Mouse (Mus musculus) hematopoietic stem cell, adult 5-6 weeks (primary cell): Measurements from ENCODE around the gene Prss50. TPM values are rescaled to one million over a fixed set of nuclear protein-coding genes. Genes with fewer than 3 reads are reported as not detected.

Experiments
- ATAC-seq, 2 experiments: fragments of 125-278 bp in 1 of 2; replicated peaks in 1 of 2; 2 replicates each; pipeline ENCODE4 v1.8.0; 2016 to 2017; ENCODE audit warnings: inconsistent platforms in 2 of 2, mild to moderate bottlenecking in 2 of 2, moderate number of reproducible peaks in 2 of 2, low read depth in 1 of 2, moderate TSS enrichment in 1 of 2; ENCODE audit not compliant: low FRiP score in 2 of 2, poor library complexity in 2 of 2, severe bottlenecking in 2 of 2, insufficient read depth in 1 of 2, low TSS enrichment in 1 of 2
- total RNA-seq: library from RNA; stranded (forward); fragments of 172-1452, 232-1000 nt; gene quantifications from 2 replicates; pipeline ENCODE4 v1.2.3, GENCODE M21; 2017

The Prss50 gene
- total RNA-seq, 1 experiment from 2014 or later, result not detected

DNA sequence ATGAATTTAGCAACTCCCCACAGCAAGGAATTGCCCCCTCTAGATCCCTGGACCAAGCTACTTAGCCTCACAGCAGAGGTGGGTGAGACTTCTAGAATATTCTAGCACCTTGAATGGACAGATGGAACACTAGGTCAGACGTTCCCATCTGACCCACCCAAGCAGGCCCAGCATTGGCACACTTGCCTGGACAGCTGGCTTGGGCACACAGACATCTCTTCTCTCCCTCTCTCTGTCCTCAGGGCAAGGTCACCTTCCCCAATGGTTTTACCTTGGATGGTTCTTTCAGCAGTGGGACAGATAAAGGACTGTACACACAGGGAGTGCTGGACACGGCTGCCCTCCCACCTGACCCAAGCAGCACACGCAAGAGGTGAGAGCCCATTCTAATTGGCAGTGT is 34.8 kb downstream of the Prss50 start:
- ATAC-seq, result no peak

DNA sequence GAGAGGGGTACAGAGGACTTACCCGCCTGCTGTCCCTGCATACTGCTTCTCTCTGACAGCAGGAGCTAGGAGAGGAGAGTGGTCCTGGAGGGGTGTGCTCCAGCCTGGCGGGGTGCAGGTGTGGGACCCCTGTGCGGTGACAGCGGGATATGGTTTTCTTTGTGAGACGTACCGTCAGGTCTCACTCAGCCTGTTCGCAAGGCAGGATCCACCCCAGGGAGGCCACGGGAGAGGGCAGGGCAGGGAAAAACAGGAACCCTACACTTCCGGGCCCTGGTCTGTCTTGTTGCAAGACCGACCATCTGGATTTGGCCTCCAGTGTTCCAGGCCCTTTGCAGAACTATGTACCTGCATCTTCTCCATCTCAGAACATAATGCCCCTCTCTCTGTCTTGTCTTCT is 35.7 kb downstream of the Prss50 start:
- no peak for ATAC-seq

DNA sequence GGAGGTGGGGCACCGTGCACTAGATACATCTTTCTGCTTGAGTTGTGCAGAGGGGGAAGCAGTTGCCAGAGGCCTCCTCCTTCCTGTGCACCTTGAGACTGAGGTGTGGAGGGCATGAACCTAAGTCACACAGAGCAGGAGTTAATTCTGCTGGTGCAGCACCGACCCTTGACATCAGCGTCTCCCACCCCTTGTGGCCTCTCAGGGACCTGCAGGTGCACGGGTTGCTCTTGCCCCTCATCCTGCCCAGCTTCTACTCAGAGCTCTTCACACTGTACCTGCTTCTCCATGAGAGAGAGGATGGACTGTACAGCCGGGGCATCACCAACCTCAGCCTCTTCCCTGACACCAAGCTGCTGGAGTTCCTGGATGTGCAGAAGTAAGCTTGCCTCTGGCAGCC is 37.7 kb downstream of the Prss50 start:
- ATAC-seq, result no peak

DNA sequence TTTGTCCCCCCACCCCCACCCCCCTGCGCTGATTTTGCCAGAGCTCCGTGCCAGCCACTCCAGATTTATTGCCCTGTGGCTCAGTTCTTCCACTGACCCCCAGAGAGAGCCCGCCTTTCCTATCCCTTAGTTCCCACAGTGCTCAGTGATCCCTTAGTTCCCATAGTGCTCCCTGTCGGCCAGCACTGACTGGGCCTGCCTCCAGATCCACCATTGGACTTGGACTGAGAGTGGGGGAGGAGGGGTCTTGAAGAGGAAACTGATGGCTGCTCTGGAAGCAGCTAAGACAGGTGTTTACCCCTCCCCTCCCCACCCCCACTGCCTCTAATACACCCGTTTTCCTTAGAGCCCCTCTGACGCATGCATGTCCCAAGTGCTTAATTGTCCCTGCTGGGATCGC is 38.2 kb downstream of the Prss50 start:
- no peak for ATAC-seq

DNA sequence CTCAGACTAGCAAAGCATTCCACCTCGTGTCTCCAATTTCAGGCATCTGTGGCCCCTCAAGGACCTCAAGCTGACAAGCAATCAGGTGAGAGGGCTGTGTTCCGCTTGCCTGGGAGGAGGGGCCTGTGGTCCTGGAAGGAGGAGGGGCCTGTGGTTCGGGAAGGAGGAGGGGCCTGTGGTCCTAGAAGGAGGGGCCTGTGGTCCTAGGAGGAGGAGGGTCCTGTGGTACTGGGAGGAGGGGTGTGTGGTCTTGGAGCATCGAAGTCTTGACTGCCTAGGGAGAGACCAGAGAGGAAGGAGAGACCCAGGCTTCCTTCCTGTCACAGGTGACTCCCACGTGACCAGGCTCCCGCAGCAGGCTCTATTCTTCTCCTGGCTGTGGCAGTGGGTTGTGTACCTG is 38.8 kb downstream of the Prss50 start:
- ATAC-seq, result peak; percentile 80 to 82

DNA sequence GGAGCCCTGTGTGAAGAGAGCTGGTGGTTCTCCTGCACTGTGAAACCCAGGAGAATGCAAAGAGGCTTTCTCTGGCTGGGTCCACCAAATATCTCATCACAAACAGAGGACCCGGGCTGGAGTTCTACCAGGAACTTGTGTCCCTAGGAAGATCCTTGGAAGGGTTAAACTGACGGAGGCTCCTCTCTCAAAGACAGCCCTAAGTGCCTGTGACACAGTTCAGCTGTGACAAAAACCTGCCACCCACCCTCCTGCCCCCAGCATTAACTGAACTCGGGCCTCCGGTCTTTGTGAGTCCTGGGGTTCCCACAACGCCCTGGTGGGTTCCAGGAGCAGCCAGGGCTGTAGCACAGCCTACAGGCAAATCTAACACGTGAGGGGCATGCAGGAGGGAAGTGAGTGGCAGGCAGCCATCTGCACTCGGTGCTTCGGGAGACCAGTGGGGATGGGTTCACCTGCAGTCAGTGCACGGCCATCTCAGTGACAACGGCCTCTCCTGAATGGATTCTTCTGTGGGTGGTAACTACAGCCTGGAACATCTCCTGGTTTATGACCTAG is 41.8 kb downstream of the Prss50 start:
- no peak for ATAC-seq

DNA sequence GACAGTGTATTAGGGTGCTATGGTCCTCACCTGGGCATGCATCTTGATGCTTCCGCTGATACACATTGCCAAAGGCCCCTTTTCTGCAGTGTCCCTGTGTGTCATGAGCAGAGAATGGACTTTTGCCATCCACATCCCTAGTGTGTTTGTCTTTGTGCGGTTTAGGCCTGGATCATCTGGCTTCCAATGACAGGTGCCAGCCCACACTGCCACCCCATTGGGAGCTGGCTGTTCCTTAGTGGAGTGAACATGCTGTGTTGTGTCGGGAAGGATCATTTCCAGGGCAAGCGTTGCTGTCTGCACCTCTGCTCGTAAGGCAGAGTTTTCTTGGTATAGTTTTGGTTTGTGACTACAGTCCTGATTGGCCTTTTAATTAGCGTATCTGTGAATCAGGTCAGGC is 43.4 kb downstream of the Prss50 start:
- ATAC-seq, result no peak

DNA sequence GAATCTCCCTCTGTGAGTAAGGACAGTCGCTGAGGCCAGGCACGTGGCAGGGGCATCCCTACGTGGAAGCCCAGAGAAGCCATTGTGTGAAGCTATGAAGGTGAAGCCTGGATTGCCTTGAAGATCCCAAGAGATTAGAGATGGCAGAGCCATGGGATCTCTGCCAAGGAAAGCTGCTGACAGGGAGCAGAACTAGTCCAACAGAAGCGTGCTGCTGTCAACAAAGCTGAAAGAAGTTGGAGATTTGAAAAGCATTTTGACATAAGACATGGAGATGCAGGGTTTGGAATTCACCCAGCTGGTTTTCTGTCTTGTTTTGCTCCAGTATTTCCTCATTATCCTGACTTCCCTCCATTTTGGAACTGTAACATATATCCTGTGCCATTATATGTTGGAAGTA is 44.5 kb downstream of the Prss50 start:
- no peak for ATAC-seq

DNA sequence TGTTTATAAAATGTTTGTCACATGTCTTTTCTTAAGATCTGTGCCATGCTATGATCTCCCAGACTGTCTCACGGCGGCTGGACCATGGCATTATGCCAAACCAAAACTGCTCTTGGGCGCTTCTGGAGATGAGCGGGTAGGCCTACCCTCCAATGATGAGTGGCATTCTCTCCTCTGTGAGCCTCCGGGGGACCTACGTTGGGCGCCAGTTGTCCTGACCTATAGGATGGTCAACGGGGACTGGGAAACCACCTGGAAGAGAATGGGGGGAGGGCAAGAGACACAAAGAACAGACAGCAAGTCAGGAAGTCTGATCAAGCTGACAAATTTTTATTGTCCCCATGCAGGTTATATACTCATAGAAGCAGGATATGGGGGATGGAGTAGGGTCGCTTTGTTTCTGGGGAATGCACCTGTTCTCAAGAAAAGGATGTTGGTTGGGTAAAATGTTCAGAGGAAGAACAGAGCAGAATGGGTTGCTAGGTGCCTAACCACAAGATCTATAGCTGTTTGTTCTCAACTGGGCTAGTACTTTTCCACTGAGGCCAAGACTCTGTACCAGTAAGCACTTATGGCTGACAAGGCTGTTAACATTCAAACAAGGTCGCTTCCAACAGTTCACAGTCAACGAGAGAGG is 49.6 kb downstream of the Prss50 start:
- no peak for ATAC-seq

DNA sequence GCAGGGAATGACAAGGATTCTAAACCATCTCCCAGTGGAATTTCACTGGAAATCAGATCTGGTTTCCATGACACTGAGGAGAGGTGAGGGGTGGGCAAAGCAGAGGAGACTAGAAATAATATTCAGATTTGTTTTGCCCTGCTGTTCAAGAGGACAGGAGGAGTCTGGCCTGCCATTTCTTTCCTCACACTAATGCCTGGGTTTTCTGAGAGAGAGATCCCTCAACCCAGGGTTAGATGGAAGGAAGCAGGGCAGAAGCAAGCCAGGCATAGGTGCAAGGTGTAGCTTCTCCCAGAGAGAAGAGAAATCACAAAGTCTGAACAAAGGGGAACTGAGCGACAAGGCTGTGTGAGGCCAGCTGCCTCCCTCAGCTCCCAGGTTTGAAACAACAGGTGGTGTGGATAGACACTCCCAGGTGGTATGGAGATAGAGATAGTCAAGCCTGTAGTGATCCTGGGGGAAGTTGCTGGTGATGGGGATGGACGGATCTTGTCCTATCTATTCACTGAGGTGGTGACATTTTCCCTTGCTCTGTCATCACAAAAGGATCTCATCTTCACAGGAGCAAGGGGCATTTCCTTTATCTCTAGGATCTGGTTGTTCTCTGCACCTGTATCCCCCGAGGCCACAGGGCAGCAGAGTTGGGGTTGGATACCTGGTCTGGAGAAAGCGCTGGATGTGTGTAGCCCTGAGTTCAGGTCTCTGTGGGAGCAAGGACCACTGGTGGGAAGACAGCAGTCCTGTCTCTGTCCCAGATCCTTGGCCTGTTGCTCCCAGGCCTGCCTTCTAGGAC is 50.3 kb downstream of the Prss50 start:
- ATAC-seq, result no peak

DNA sequence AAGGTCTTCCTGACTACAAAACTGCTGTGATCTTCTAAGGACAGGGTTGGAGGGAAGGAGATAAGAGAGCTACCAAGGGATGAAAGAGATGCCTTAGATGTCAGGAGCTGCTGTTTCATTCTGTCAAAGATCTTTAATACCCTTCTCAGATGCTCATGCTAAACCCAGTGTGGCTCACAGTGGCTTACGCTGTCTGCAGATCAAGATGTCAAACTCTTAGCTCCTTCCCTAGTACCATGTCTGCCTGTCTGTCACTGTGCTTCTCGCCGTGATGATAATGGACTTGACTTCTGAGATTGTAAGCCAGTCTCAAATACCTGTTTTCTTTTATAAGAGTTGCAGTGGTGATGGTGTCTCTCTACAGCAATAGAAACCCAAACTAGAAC is 50.9 kb downstream of the Prss50 start:
- ATAC-seq, result no peak

DNA sequence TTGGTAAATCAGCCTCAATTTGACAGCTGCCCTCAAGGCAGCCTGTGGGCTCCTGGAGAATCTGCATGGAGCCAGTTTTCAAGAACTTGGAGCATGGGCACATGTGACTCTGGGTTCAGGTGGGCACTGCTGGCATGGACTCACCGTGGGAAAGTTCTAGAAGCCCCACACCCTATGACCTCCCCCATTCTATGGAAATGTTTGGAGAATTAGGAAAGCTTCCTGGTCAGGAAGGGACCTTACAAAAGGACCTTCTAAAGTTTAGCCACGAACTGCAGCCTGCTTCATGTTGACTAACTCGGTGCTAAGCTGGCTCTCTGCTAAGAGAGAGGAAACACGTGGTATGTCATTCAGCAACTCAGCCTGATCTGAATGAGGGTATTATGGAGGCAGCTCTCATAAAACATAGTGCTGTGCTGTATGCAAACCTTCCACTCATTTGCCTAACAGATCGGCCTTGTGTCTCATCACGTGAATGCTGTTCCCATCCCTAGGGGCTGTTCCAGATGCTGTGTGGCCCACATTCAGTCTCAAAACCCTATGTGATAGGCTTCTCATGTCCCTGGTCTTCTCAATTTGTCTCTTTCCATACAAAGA is 51.7 kb downstream of the Prss50 start:
- ATAC-seq, result peak in 1 of 2 experiments; percentile 46; a peak in 2 of 4 replicates

Other genes starting within 250 kb of the Prss50 start
- 4.1 and 6.2 TPM in 2 replicates for gene Nradd, start 233.5 kb upstream of the Prss50 start, total RNA-seq
- gene Nbeal2, start 203.8 kb upstream of the Prss50 start, total RNA-seq, result 38.0 and 61.7 TPM in 2 replicates
- 89.4 and 111 TPM in 2 replicates for gene Ccdc12, start 201.5 kb upstream of the Prss50 start, total RNA-seq
- gene Myl3, start 116.1 kb upstream of the Prss50 start, total RNA-seq, result not detected in 2 replicates
- gene Pth1r, start 110.8 kb upstream of the Prss50 start, total RNA-seq, result 1.1 TPM in 1 of 2 replicates, not detected in the other
- gene Prss42, start 59.8 kb upstream of the Prss50 start, total RNA-seq, result not detected in 2 replicates
- not detected in 2 replicates for gene Prss44, start 44.0 kb upstream of the Prss50 start, total RNA-seq
- not detected in 2 replicates for gene Prss43, start 31.3 kb upstream of the Prss50 start, total RNA-seq
- not detected in 2 replicates for gene Prss45, start 23.4 kb upstream of the Prss50 start, total RNA-seq
- not detected in 2 replicates for gene Prss46, start 13.5 kb upstream of the Prss50 start, total RNA-seq
- 1.5 and 4.9 TPM in 2 replicates for gene Als2cl, start 21.9 kb downstream of the Prss50 start, total RNA-seq
- 0.50 TPM in 1 of 2 replicates, not detected in the other for gene Tmie, start 22.1 kb downstream of the Prss50 start, total RNA-seq
- gene Fam240a, start 58.9 kb downstream of the Prss50 start, total RNA-seq, result not detected in 2 replicates
- not detected in 2 replicates for gene Tdgf1, start 88.2 kb downstream of the Prss50 start, total RNA-seq
- gene Lrrc2, start 93.6 kb downstream of the Prss50 start, total RNA-seq, result 0.50 TPM in 1 of 2 replicates, not detected in the other
- not detected in 2 replicates for gene Rtp3, start 132.6 kb downstream of the Prss50 start, total RNA-seq
- 273 and 662 TPM in 2 replicates for gene Ltf, start 161.3 kb downstream of the Prss50 start, total RNA-seq
- 24.9 and 25.1 TPM in 2 replicates for gene Ccrl2, start 199.6 kb downstream of the Prss50 start, total RNA-seq